Mouse (Mus musculus): ENCODE data around the gene Msl2.

Gene Msl2

GRCm38 (mm10) chr9:101143635-101144034, 69.7 kb downstream of the Msl2 start:
- in situ Hi-C loops (cut with MboI; ENCODE audit: low sequenced_read_pairs), result no loop called here

DNA sequence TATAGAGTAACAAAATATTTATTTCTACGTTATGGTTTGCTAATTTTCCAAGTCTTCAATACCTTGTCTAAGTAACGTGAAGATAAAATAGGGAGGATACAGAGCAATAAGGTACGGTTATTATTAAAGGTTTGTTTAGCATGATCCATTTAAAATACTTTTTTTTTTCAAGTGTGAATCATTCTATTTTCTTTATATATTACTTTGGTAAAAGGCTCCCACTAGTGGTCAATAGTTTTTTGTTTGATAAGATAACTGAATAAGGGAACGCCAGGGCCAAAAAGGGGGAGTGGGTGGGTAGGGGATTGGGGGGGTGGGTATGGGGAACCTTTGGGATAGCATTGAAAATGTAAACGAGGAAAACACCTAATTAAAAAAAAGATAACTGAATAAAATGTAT, 79.0 kb downstream of the Msl2 start:
- in situ Hi-C loops (cut with MboI; ENCODE audit: low sequenced_read_pairs), result loop anchor here (10.0 kb wide), 2 partner anchors 508 to 698 kb away; no protein-coding TSS in a partner anchor
